Mouse (Mus musculus): ENCODE data around the gene Mapk14. TPM values are rescaled to one million over a fixed set of nuclear protein-coding genes. Genes with fewer than 3 reads are reported as not detected.
"Not testable (repeated sequence)": the region's sequence is repeated elsewhere in the genome, so short reads cannot be mapped to it uniquely, and the experiment has no call there.

The Mapk14 gene
- total RNA-seq, 2 experiments from 2014 or later = 53.7 to 63.1 TPM

DNA sequence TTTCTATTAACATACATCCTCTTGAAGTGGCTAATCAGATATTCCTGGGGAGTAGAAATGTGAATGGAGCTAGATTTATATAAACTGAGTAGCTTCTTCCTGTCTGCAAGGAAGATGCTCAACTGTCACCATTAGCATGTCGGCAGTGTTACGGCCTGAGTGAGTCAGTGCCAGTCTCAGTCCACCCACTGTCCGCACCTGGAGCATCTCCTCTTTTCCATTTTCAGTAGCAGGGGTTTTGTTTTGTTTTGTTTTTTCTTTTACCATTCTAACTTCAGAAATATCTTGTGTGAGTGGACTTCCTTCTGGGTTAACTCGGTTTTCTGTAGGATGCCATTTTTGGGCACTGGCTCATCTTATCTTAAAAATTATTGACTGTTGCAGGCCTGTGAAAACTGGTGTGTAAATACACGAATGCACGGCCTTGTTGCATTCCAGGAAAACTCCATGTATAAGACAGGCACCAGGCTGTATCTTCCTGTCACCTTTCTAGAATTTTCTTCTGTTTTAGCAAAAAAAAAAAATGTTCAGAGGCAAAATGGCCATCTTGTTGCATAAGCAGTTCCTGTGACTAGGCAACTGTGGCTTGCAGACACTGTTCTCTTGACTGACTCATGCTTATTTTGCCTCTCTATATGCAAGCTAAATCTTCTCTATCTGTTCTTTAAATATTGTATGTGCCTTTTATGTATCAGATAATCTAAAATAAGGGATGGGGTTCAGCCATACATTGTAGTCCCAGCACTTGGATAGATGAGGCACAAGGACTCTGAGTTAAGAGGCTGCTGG is 44.4 kb downstream of the Mapk14 start:
- no peak for ATAC-seq (replicated peaks; ENCODE audit: low FRiP score, poor library complexity, severe bottlenecking)

DNA sequence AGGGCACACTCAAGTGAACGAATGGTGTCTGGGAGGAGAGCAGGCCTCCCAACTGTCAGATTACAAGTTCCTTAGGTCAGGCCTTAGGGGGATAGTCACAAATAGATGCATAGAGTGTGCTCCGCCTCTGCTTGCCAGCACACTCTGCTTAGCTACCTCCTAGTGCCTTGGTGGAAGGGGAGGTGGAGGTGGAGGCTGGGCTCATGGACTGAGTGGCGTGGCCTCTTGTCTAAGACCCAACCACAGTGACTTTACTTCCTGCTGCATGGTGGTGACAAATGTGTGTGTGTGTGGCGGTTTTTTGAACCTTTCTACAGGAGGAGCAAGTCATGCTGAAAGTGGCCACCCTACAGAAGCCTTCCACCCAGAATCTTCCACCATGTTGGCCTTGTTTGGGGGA is 45.4 kb downstream of the Mapk14 start:
- ATAC-seq (replicated peaks; ENCODE audit: low FRiP score, poor library complexity, severe bottlenecking) = no peak

DNA sequence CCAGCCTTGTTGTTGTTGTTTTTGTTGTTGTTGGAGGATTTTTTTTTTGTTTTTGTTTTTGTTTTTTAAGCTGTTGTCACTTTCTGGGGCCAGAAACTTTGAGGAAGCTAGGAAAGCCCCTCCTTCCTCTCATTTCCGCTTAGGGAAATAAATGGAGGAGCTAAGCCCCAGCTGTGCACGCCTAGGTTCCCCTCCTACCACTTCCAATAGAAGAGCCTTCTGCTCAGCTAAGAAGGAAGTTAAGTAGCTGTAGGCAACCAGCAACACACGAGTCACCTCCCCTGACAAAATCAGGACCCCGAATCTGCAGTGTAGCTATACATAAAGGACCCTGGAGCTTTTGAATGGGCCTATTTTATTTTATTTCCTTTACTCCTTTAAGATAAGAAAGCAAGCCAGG is 46.8 kb downstream of the Mapk14 start:
- ATAC-seq (replicated peaks; ENCODE audit: low FRiP score, poor library complexity, severe bottlenecking) = no peak

DNA sequence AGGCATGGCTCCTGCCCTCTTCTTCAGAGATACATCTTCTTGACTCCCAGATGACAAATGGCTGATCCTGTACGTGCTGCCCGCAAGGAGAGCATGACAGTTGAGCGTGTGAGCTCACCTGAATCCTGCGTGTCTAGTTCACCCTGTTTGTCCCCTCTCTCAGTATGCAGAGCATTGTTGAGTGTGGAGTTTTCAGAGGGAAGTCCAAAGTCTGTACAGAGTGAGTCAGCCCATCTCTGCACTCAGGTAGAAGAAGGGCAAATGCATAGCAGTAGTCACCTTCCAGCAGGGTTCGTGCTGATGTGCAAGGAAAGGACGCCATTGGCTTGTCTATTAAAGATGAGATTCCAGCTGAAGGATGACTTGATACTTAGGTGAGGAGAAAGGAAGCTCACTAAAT is 48.1 kb downstream of the Mapk14 start:
- no peak for ATAC-seq (replicated peaks; ENCODE audit: low FRiP score, poor library complexity, severe bottlenecking)

DNA sequence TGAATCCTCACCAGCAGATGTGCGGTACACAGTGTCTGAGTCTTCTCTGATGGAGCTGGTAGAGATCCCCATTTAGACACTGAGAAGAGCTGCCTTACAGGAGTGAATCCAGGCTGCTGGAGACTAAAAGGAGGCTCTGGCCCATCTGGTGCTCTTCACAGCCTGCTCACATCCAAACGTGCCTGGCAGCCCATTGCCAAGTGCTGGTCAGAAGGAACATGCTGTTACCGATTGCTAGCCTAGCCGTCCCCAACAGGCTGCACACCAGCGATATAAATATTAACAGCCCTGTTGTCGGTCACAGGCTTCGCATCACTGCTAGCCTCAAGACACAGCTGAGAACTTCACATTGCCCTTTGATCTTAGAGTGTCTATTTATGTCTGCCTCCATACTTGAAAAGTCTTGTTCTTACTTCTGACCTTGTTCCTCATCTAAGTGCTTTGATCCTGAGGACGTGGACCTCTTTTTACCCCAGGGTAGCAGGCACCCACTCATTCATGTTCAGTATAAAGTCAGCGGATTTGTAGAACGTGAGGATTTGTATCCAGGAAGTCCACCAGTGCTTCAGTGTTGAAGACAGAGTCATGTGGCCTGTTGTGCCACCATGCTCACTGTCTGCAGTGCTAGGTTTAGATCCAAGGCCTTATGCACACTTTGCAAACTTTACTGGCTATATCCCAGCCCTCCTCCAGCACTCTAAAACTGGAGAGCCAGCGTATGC is 52.2 kb downstream of the Mapk14 start:
- no peak for ATAC-seq (replicated peaks; ENCODE audit: low FRiP score, poor library complexity, severe bottlenecking)

DNA sequence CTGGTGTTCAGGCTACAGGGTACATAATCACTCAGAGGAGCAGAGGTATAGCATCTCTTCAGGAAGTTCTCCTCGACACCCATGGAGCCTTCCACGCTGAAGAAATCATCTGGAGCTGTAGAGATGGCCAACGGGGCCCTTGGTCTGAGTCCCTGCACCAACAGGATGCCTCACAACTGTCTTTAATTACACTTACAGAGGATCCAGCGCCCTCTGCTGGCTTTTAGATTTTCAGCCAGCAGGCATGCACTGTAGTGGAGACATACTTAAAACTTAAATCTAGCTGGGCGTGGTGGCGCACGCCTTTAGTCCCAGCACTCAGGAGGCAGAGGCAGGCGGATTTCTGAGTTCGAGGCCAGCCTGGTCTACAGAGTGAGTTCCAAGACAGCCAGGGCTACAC is 52.8 kb downstream of the Mapk14 start:
- no peak for ATAC-seq (replicated peaks; ENCODE audit: low FRiP score, poor library complexity, severe bottlenecking)

DNA sequence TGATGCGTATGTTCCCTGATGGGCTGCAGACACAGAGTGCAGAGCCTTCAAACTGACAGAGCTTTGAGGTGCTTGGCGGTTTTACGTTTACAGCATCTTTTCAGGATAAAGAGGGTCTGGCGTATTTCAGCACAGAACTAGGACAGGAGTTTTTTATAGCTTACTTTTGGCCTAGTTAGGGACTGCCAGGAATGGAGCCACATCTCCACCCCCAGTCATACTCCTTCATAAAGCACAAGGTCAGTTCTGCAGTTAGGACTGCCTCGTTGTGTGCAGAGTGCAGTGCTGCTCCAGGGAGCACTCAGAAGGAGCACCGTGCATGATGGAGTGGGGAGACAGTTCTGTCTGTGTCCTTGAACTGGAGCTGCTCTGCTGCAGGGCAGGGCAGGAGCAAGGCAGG is 54.6 kb downstream of the Mapk14 start:
- no peak for ATAC-seq (replicated peaks; ENCODE audit: low FRiP score, poor library complexity, severe bottlenecking)

DNA sequence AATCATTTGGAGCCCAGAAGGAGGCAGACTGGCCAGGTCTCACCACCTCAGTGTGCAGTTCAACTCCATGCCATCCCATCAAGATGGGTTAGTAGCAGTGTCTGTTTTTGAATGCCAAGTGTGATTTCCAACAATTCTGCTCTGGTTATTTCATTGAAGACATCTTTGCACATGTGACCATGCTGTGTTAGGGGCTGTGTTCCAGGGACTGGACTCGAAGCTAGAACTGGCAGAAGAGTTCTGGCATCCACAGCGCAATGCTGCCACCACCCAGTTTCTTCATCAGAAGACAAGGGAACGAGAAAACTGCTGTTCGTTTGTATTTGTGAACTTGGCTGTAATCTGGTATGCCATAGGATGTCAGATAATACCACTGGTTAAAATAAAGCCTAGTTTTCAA is 56.9 kb downstream of the Mapk14 start:
- ATAC-seq (replicated peaks; ENCODE audit: low FRiP score, poor library complexity, severe bottlenecking) = no peak

DNA sequence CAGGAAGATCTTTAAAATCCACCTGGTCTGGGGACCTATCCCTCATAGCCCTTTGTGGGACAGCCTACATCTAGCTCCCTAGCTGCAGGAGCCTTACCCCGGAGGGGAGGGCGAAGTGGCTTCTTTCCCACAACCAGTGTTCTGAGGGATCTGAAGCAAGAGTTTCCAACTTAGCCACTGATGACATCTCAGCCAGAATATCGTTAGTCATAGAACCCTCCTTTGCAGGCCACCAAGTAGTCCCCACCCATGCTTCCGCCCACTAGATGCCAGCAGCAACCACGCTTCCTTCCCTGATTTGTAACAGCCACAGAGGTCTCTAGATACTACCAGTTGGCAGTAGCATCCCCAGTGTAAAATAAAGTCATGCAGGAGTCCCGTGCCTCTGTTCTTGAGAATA is 59.5 kb downstream of the Mapk14 start:
- no peak for ATAC-seq (replicated peaks; ENCODE audit: low FRiP score, poor library complexity, severe bottlenecking)

DNA sequence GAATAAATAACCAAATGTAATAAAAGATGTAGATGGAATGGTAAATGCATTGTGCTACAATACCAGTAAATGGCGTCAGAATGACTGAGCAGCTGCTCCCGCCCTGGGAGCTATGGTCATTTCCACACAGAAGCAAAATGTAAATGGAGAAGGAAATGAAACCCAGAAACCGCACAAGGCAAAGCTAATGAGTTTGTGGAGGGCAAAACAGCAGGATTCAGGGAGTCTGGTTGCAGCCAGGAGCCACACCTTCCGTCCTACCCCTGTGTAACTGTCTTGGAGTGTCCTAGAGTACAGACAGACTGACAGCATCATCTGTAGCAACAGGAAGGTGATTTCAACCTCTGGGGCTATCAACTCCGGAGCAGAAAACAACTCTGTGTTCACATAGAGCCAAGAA is 65.3 kb downstream of the Mapk14 start:
- no peak for ATAC-seq (replicated peaks; ENCODE audit: low FRiP score, poor library complexity, severe bottlenecking)

DNA sequence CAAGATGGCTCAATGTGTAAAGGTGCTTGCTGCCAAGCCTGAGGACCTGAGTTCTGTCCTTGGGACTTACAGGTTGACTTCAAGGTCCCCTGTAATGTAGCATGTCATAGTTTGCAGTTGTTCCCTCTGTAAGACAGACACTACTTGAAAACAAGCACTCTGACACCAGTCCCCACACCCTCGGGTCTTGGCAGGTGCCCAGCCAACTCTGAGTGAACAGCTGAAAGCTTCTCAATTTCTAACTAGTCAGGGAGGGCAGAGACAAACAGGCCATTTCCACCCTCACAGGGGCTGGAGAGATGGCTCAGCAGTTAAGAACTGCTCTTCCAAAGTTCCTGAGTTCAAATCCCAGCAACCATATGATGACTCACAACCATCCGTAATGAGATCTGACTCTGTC is 66.3 kb downstream of the Mapk14 start:
- ATAC-seq (replicated peaks; ENCODE audit: low FRiP score, poor library complexity, severe bottlenecking) = no peak

DNA sequence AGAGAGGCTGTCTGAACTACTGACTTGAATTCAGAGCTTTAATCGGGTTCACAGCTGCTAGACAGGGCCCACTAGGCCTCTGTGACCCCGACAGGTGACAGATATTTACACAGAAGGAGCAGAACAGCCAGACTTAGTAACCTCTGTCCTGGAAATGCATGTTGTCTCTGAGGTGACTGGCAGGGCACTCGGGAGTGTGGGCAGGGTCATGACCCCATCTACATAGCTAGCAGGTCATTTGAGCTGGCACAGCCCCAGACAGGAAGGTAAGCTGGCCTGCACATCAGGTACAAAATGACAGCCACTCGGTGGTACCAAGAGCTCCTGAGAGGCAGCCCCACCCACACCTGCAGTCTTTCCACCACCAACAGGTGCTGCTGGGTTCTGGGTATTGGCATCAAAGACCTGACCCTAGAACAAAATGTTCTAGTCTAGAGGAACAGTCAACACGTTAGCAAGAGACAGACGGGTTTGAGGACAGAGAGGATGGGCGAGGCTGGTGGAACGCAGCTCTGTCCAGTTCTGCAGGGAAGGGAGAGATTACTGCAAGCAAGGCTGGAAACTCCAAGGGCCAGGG is 69.7 kb downstream of the Mapk14 start:
- no peak for ATAC-seq (replicated peaks; ENCODE audit: low FRiP score, poor library complexity, severe bottlenecking)

DNA sequence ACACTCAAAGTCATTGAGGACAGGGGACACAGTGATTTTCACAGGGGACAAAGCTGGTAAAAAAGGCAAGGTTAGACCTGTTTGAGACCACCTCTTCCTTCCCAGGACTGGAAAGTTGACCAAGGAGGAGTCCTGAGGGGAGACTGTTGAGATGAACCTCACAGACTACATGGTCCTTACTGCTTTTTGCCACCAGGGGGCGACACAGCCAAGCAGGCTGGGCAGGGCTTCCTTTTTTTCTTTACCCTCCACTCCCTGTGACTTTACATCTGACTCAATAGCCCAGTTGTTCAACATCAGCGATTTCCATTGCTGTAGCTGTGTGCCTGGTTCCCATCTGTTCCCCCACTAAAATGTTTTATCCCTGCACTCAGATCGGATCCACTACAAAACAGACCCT is 70.7 kb downstream of the Mapk14 start:
- peak; percentile 90 for ATAC-seq (replicated peaks; ENCODE audit: low FRiP score, poor library complexity, severe bottlenecking)

DNA sequence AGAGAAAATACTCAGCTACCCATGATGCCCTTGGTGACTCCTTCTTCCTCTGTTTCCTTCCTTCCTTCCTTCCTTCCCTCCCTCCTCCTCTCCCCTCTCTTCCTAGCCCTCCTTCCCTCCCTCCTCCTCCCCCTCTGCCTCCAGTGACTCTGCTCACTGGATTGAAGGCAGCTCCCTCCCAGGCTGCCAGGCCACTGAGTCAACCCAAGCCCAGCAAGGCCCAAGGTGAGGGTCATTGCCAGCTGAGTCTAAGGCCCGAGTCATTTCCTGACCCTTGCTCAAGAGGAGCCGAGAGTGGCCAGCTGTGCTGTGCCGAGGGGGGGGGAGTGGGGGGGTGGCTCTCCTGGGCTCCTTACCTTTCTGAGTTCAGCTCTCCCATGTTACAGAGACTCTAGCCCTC is 75.1 kb downstream of the Mapk14 start:
- ATAC-seq (replicated peaks; ENCODE audit: low FRiP score, poor library complexity, severe bottlenecking) = no peak

DNA sequence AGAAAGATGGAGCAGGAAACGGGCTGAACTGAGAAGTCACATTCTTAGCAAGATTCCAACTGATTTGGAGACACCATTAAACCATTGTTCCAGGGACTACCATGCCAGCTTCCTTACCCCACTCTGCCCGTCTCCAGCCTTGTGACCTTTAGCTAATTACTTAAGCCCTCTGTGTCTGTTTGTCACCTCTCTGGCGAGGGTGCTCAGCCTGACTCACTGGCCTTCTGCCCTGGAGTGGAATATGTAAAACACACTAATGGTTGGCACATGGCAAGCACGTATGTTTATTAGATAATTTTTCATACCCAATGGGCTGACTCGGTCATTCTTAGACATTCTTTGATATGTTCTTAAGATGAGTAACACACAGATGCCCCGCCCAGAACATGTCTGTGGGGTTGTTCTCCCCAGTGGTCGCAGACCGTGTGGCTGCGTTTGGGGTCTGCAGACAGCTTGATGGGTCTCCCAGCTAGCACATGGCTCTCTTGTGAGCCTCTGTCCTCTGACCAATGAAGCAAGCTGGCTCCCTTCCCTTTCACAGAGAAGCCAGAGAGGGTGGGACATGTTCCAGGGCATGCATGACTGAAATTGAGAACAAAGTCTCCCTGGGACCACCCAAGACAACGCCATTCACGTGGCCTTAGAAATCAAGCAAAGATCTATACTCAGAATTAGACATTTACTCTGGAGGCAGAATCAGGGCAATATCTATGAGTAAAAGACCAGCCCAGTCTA is 75.8 kb downstream of the Mapk14 start:
- no peak for ATAC-seq (replicated peaks; ENCODE audit: low FRiP score, poor library complexity, severe bottlenecking)

DNA sequence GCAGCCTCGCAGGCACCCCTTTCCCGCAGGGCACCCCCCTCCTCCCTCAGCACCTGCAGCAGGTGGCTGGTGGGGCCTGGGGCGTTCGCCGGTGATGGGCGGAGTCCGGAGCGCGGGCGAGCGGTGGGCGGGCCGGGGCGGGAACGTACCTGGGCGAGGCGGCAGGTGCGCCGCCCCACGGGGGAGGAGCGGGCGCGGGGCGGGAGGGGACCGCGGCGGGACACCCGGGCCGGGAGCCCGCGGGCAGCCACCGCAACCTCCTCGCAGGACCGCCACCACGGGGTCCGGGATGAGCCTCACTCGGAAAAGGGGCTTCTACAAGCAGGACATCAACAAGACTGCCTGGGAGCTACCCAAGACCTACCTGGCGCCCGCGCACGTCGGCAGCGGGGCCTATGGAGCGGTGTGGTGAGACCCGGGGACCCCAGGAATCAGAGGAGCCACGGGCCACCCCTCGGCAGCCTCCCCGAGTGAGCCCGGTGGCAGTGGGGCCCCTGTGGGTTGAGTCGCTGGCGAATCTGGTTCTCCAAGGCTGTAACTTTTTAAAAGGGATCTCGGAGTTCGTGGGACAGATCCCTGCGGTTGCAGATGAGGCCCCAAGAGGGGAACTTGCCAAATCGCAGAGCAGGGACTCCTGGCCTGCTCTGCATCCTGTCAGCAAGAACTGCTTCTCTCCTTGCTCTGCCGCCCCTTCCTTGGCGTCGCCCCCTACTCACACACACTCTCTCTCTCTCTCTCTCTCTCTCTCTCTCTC is 78.2 kb downstream of the Mapk14 start, which contains the start of gene Mapk13:
Gene Mapk13, plus strand, starts transcription at position 177 of the 754 bp plus-strand sequence.
- ATAC-seq (replicated peaks; ENCODE audit: low FRiP score, poor library complexity, severe bottlenecking) = no peak

DNA sequence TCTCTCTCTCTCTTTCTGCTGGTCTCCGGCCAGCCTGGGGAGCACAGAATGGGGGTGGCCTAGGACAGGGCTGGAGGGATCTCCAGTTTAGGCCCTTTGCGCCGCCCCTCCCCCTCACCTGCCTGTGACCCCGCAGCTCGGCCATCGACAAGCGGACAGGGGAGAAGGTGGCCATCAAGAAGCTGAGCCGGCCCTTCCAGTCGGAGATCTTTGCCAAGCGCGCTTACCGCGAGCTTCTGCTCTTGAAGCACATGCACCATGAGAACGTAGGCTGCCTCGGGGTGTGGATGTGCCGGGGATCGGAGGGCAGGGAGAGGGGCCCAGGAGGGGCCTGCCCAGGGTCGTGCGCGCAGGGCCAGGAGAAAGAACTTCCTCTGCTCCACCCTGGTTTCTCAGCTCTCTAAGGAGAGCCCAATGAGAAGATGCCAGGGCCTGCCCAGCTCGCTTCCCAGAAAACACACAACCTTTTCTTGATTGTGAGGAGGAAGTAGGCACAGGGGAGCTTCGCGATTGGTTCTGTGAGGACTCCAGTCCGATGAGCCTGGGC is 78.8 kb downstream of the Mapk14 start:
- ATAC-seq (replicated peaks; ENCODE audit: low FRiP score, poor library complexity, severe bottlenecking) = no peak

DNA sequence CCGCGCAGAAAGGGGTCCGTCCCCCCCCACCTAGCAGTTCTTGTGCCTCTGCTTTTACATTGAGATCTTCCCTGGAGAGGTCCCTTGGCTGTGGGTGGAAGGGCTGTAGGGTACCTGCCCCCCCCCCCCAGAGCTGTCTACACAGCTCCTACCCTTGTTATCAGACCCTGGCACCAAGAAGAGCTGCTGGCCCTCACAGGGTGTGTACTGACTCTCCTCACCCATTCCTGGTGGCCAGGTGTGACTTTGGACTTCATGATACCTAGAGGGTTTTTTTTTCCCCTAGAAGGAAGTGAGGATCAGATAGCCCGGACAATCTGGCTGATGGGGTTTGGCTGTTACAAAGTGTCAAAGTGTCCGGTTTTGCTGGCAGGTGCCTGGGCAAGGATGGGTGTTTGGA is 80.2 kb downstream of the Mapk14 start:
- ATAC-seq (replicated peaks; ENCODE audit: low FRiP score, poor library complexity, severe bottlenecking) = no peak

DNA sequence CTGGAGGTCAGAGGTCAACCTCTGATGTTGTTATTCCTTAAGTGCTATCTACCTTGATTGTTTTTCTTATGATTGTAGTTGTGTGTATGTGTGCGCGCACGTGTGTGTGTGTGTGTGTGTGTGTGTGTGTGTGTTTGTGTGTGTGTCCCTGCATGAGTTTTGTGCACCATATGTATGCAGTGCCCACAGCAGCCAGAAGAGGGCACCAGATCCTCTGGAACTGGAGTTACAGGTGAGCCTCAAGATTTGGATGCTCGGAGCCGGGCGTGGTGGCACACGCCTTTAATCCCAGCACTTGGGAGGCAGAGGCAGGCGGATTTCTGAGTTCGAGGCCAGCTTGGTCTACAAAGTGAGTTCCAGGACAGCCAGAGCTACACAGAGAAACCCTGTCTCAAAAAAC is 83.2 kb downstream of the Mapk14 start:
- ATAC-seq (replicated peaks; ENCODE audit: low FRiP score, poor library complexity, severe bottlenecking) = not testable (repeated sequence)

Data from erythroid progenitor cell, adult 5-6 weeks (primary cell).